Mouse (Mus musculus) left cerebral cortex, adult 18-20 months (tissue): Measurements from ENCODE around the gene Gpd2. TPM values are rescaled to one million over a fixed set of nuclear protein-coding genes. Genes with fewer than 3 reads are reported as not detected.
A peak's percentile ranks its signal among the peaks of the same experiment; 100 is the strongest.

ENCODE experiments used
- DNase-seq, 2 experiments: peaks; one replicate each; pipeline ENCODE4 v3.0.0; 2021 to 2022; ENCODE audit warnings: low spot score in 2 of 2, mixed read lengths in 1 of 2
- total RNA-seq, 2 experiments: library from RNA; stranded (reverse); gene quantifications; 2 replicates each; pipeline ENCODE4 v1.2.3; 2021

Gpd2 gene
- total RNA-seq, 2 experiments from 2014 or later, result 88.3 to 91.8 TPM

- DNase-seq, result no peak
Measured at GRCm38 (mm10) chr2:57293571-57293970, 56.1 kb downstream of the Gpd2 start.

GRCm38 (mm10) chr2:57296069-57296468 lies 58.6 kb downstream of the Gpd2 start:
- DNase-seq, result no peak

- no peak for DNase-seq
Measured at GRCm38 (mm10) chr2:57297226-57297625, 59.8 kb downstream of the Gpd2 start.

GRCm38 (mm10) chr2:57301539-57301938 lies 64.1 kb downstream of the Gpd2 start:
- no peak for DNase-seq

- no peak for DNase-seq
Measured at GRCm38 (mm10) chr2:57304212-57304611, 66.8 kb downstream of the Gpd2 start.

- DNase-seq, result no peak
Measured at GRCm38 (mm10) chr2:57312268-57312797, 74.9 kb downstream of the Gpd2 start.

GRCm38 (mm10) chr2:57316055-57316454 lies 78.6 kb downstream of the Gpd2 start:
- DNase-seq, result peak in 1 of 2 experiments; percentile 24

GRCm38 (mm10) chr2:57318336-57318735 lies 80.9 kb downstream of the Gpd2 start:
- DNase-seq, result no peak

- no peak for DNase-seq
Measured at GRCm38 (mm10) chr2:57326091-57326490, 88.7 kb downstream of the Gpd2 start.

GRCm38 (mm10) chr2:57329327-57329726 lies 91.9 kb downstream of the Gpd2 start:
- DNase-seq, result no peak

GRCm38 (mm10) chr2:57330812-57331211 lies 93.4 kb downstream of the Gpd2 start:
- no peak for DNase-seq

GRCm38 (mm10) chr2:57331266-57331665 lies 93.8 kb downstream of the Gpd2 start:
- no peak for DNase-seq

- no peak for DNase-seq
Measured at GRCm38 (mm10) chr2:57333481-57333880, 96.0 kb downstream of the Gpd2 start.

GRCm38 (mm10) chr2:57335397-57335796 lies 98.0 kb downstream of the Gpd2 start:
- no peak for DNase-seq

- no peak for DNase-seq
Measured at GRCm38 (mm10) chr2:57338779-57339178, 101.3 kb downstream of the Gpd2 start.

GRCm38 (mm10) chr2:57342910-57343309 lies 105.5 kb downstream of the Gpd2 start:
- DNase-seq, result no peak

GRCm38 (mm10) chr2:57350615-57351014 lies 113.2 kb downstream of the Gpd2 start:
- no peak for DNase-seq

GRCm38 (mm10) chr2:57353722-57354432 lies 116.4 kb downstream of the Gpd2 start:
- no peak for DNase-seq

- no peak for DNase-seq
Measured at GRCm38 (mm10) chr2:57354848-57355247, 117.4 kb downstream of the Gpd2 start.

- DNase-seq, result no peak
Measured at GRCm38 (mm10) chr2:57356222-57356822, 118.9 kb downstream of the Gpd2 start.

- DNase-seq, result peak in 1 of 2 experiments; percentile 8
Measured at GRCm38 (mm10) chr2:57362503-57362902, 125.1 kb downstream of the Gpd2 start.

- no peak for DNase-seq
Measured at GRCm38 (mm10) chr2:57374647-57375046, 137.2 kb downstream of the Gpd2 start.
